Mouse (Mus musculus) liver, embryonic 15.5 days (tissue): ENCODE measurements around the gene Tmem150b. TPM values are rescaled to one million over a fixed set of nuclear protein-coding genes. Genes with fewer than 3 reads are reported as not detected.

ENCODE experiments used
- ATAC-seq: fragments of 200-750 bp; cut with Nextera tagmentation; 2 replicates; pipeline ENCODE4 v1.8.0; 2017; ENCODE audit warnings: moderate number of reproducible peaks, mild to moderate bottlenecking, moderate library complexity; ENCODE audit not compliant: insufficient read depth
- H3K27ac ChIP-seq: fragments of 300-500 bp; sonication (generic); replicated peaks from 2 replicates; pipeline ENCODE4 v1.5.1; 2015; ENCODE audit warnings: mild to moderate bottlenecking, inconsistent platforms
- H3K27me3 ChIP-seq: fragments of 300-500 bp; sonication (generic); 2 replicates; pipeline ENCODE4 v1.6.1; 2015; ENCODE audit warnings: mild to moderate bottlenecking, inconsistent platforms
- H3K36me3 ChIP-seq: fragments of 300-500 bp; sonication (generic); replicated peaks from 2 replicates; pipeline ENCODE4 v1.6.1; 2015; ENCODE audit warnings: moderate library complexity, mild to moderate bottlenecking, inconsistent platforms
- H3K4me1 ChIP-seq: fragments of 300-500 bp; sonication (generic); replicated peaks from 2 replicates; pipeline ENCODE4 v1.6.1; 2015; ENCODE audit warnings: inconsistent platforms
- H3K4me2 ChIP-seq: fragments of 300-500 bp; sonication (generic); 2 replicates; pipeline ENCODE4 v1.6.1; 2015; ENCODE audit warnings: moderate library complexity, mild to moderate bottlenecking, inconsistent platforms
- H3K4me3 ChIP-seq: fragments of 300-500 bp; sonication (generic); replicated peaks from 2 replicates; pipeline ENCODE4 v1.5.1; 2015; ENCODE audit warnings: mild to moderate bottlenecking, inconsistent platforms
- H3K9ac ChIP-seq: fragments of 300-500 bp; sonication (generic); 2 replicates; pipeline ENCODE4 v1.6.1; 2015; ENCODE audit warnings: moderate library complexity, mild to moderate bottlenecking, inconsistent platforms
- H3K9me3 ChIP-seq: fragments of 300-500 bp; sonication (generic); replicated peaks from 2 replicates; pipeline ENCODE4 v1.6.1; 2016; ENCODE audit warnings: inconsistent platforms
- WGBS: fragments of 180-500 bp; shearing (Covaris S2); methylation state at CpG from one replicate; pipeline ENCODE4 v1.1.7; 2015; ENCODE audit warnings: mixed read lengths; ENCODE audit not compliant: insufficient replicate concordance; 5-methylcytosine and 5-hydroxymethylcytosine counted together
- polyA plus RNA-seq: library from polyadenylated mRNA; unstranded; fragments of >200 nt; fragmentation: Nextera tagmentation; extraction: Ambion mirVana; gene quantifications from 2 replicates; pipeline ENCODE4 v1.2.1, GENCODE M21; 2015

The Tmem150b gene
- 0.14 and 0.37 TPM in 2 replicates for polyA plus RNA-seq

- H3K4me1 ChIP-seq: peaks cover 7% of the 10 kb centered on the region; the same call in 1 of the 2 replicates
- H3K4me3 ChIP-seq: peak within 1 kb of the TSS; percentile 39
- peak within 1 kb of the TSS; percentile 34; the same call in 1 of the 2 replicates for H3K27ac ChIP-seq
Measured at GRCm38 (mm10) chr7:4725169-4725568, at the start of gene Tmem150b. Gene Tmem150b, minus strand, starts transcription at chr7:4725249.

DNA sequence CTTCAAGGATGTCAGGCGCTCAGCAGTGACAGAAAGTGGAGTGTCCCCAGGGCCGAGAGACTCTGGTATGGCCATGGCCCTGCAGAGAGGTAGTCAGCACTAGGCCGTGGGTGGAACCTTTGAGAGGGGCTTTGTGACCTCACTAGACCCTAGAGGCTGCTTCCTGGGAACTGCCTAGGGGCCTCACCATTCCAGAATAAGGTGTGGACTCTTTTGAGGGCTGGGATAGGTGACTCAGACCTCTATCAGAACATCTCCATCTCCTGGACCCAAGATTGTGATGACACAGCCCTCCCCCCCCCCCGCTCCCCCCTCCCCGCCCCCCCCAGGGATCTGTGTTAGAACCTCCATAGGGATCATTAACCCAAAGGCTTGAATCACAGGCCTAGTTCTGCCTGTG is 46.2 kb upstream of the Tmem150b start, which contains the start of gene Fam71e2:
Gene Fam71e2 (minus strand): TSS at position 101 of the 400 bp plus-strand sequence.
- whole genome bisulfite sequencing: 53% methylated on average over 5 of the region's 5 CpGs

More at GRCm38 (mm10) chr7:4725169-4725568, at the start of gene Tmem150b:
- no peaks in the 10 kb centered on the region for H3K36me3 ChIP-seq
- H3K9me3 ChIP-seq: no peaks in the 10 kb centered on the region
- ATAC-seq: no peak
- no peak within 1 kb of the TSS for H3K9ac ChIP-seq
- no peaks in the 10 kb centered on the region for H3K27me3 ChIP-seq
- H3K4me2 ChIP-seq: peak within 1 kb of the TSS; percentile 57
- WGBS: 16% methylated on average over 7 of the region's 7 CpGs

DNA sequence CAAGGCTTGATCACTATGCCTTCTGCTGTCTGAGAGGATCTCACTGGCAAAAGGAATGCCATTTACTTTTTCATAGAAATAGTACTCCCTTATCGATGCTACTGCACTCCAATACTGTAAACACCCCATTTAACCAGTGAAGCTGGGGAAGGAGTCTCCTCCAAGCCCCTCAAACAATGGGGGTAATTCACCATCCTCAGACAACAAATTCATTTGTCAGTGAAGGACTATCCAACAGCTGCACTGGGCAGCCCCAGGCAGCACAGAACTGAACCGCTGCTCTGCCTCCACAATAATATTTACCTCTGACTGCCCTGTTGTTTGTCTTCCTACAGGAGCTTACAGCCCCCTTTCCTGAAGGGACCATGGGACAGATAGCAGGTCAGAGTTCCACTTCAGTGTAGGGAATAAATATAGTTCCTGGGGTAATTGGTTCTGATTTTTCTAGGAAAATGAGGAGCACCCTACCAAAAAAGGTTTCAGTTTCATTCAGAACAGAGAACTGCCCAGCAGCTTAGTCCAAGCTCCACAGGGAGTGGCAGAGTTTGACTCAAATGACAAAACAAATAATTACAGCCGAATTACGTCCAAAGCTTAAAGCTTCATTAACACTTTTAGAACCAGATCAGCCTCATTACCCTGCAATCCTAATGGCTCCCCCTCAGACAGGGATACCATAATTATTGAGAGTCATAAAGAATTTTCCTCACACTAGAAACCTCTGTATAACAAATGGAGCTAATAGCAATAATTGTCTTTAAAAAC is 40.1 kb upstream of the Tmem150b start:
- no peak overlapping the region for H3K27ac ChIP-seq
- H3K4me2 ChIP-seq: 0 out of 2 replicates have a peak overlapping the region, but pooled peaks have one; percentile 8
- no peaks in the 10 kb centered on the region for H3K36me3 ChIP-seq
- H3K9me3 ChIP-seq: no peaks in the 10 kb centered on the region
- no peak overlapping the region for H3K9ac ChIP-seq
- H3K27me3 ChIP-seq: peaks cover 38% of the 10 kb centered on the region
- no peak overlapping the region for H3K4me3 ChIP-seq
- no peaks in the 10 kb centered on the region for H3K4me1 ChIP-seq
- no peak for ATAC-seq
- WGBS: 21% methylated on average over 4 of the region's 4 CpGs

More for the DNA sequence above, 46.2 kb upstream of the Tmem150b start, which contains the start of gene Fam71e2:
- Histone ChIP-seq H3K36me3 (no peaks in the 10 kb centered on the region), H3K4me2 (no peak within 1 kb of the TSS), H3K27me3 (peaks cover 50% of the 10 kb centered on the region), H3K9me3 (no peaks in the 10 kb centered on the region), H3K4me1 (no peaks in the 10 kb centered on the region), H3K27ac (no peak within 1 kb of the TSS), H3K9ac (no peak within 1 kb of the TSS), H3K4me3 (no peak within 1 kb of the TSS)
- ATAC-seq: no peak

DNA sequence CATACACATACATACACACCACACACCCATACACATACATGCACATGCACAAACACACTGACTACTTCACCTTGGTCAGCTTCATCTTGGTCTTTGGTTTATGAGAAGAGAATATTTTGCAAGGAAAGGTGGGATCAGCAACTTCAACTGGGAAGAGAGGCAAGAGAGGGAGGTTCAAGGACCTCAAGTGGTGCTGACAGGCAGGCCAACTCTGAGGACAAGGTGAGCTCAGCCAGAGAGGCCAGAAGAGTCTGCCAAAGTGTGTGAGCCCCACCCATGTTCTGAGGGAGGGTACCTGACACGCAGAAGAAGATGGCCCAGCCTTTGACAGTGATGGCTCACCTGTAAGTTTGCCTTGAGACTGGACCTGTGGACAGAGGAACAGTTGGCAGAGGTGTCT is 34.6 kb upstream of the Tmem150b start:
- 41% methylated on average over 1 of the region's 1 CpGs for WGBS
- Histone ChIP-seq H3K9ac (no peak overlapping the region), H3K36me3 (no peaks in the 10 kb centered on the region), H3K4me2 (no peak overlapping the region), H3K27me3 (peaks cover 25% of the 10 kb centered on the region; the same call in 1 of the 2 replicates), H3K4me3 (no peak overlapping the region), H3K4me1 (no peaks in the 10 kb centered on the region), H3K9me3 (no peaks in the 10 kb centered on the region), H3K27ac (no peak overlapping the region)
- no peak for ATAC-seq

DNA sequence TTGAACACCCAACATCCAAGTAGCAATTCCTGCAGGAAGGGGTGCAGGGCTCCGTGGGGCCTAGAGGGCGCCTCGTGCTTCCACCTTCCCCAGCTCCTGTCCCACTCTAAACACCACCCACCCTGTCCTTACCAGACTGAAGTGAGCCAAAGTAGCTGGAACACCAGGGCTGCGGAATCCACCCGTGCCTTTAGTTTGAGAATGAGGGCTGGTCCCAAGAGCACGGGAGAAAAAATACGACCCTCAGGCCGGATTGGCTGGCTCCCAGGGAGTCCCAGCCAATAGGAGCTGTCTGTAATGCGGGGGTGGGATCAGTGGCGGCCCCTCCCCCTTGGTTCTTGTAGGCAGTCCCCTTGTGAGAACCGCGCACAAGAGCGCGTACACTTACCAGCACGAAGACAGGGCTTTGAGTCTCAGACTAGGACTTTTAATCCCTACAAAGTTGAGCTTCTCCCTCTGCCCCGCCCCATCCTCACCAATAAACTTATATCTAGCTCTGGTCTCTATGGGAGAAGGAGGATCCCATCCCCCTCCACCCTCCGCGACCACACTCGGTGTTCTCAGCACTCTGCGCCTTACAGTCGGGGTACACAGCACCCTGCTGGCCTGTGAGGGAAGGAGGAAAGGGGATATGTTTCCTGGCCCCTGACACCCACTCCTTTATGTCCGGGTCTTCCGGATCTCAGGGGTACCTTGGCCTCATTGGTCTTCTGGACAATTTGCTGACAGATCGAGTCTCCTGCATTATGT is 27.9 kb upstream of the Tmem150b start, which contains the start of gene Cox6b2:
Gene Cox6b2 (minus strand): TSS at position 274 of the 750 bp plus-strand sequence.
- H3K27ac ChIP-seq: peak within 1 kb of the TSS; percentile 88
- peak within 1 kb of the TSS; percentile 85 for H3K4me2 ChIP-seq
- H3K4me3 ChIP-seq: peak within 1 kb of the TSS; percentile 67
- H3K4me1 ChIP-seq: peaks cover 52% of the 10 kb centered on the region
- no peaks in the 10 kb centered on the region for H3K27me3 ChIP-seq
- peak; percentile 80 for ATAC-seq
- peaks cover 8% of the 10 kb centered on the region for H3K36me3 ChIP-seq
- peak within 1 kb of the TSS; percentile 64 for H3K9ac ChIP-seq
- WGBS: 3% methylated on average over 24 of the region's 24 CpGs
- no peaks in the 10 kb centered on the region for H3K9me3 ChIP-seq

DNA sequence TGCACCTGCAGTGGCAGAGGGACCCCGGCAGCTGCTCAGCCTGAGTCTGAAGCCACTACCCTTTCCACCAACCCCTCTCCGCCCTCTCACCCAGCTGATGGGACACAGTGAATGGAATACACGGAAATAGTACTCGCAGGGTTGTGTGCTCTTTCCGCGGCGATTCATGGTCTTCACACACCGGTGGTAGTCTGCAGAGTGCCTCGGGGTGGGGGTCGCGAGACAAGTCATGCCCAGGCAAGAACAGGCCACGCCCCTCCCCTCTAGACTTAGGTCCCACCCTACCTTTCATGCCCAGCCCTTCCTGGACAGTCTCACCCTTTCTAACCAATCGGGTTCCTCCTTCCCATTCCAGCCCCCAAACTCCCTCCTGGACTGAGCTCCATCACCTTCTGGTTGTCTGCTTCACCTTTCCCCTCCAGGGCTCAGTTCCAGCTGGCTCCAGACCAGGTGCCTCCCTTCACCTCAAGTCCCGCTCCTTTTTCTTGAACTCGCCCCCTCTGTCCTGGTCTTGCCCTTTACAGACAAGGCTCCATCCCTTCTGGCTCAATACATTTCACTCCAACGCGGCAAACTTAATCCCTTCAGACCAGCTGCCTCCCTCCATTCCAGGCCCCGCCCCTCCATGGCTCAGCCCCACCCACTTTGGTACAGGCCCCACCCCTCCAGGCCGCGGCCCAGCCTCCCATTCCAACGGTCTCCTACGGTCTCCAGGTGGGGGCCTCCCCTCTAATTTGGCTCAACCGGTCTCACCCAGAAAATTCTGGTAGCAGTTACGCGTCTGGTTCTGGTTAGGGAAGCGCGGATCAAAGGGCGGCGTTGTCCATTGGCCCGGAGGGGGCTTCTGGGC is 27.1 kb upstream of the Tmem150b start:
- Histone ChIP-seq H3K9ac (peak overlapping the region; percentile 64), H3K4me2 (peak overlapping the region; percentile 85), H3K36me3 (peaks cover 8% of the 10 kb centered on the region), H3K9me3 (no peaks in the 10 kb centered on the region), H3K4me1 (peaks cover 60% of the 10 kb centered on the region), H3K27me3 (no peaks in the 10 kb centered on the region), H3K27ac (peak overlapping the region; percentile 88), H3K4me3 (peak overlapping the region; percentile 67)
- ATAC-seq: peak; percentile 75
- 3% methylated on average over 30 of the region's 30 CpGs for WGBS

GRCm38 (mm10) chr7:4749169-4749568 is 24.1 kb upstream of the Tmem150b start:
- peak overlapping the region; percentile 93 for H3K27ac ChIP-seq
- peak; percentile 7 for ATAC-seq
- H3K4me2 ChIP-seq: peak overlapping the region; percentile 25; the same call in 1 of the 2 replicates
- H3K4me3 ChIP-seq: no peak overlapping the region
- H3K27me3 ChIP-seq: no peaks in the 10 kb centered on the region
- H3K9ac ChIP-seq: peak overlapping the region; percentile 2
- H3K36me3 ChIP-seq: peaks cover 33% of the 10 kb centered on the region
- WGBS: 33% methylated on average over 2 of the region's 2 CpGs
- peaks cover 91% of the 10 kb centered on the region for H3K4me1 ChIP-seq
- no peaks in the 10 kb centered on the region for H3K9me3 ChIP-seq

DNA sequence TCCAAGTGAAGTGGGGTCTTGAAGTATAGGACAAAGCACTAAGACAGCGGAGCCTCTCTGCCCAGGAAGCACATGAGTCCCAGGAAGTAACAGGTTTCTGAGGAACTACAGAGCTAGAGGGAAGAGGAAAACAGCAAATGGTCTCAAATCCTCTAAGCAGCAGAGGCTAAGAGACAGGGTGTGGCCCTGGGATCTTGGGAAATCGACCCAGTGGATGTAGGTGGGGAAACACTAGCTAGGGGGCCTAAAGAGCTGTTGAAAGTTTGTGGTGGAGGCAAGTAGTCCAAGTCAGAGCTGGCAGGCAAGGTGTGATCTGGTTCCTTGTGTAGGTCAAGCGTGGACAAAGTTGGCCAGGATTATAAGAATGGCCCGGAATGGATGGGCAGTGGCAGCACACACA is 23.3 kb upstream of the Tmem150b start:
- H3K27me3 ChIP-seq: no peaks in the 10 kb centered on the region
- H3K4me1 ChIP-seq: peaks cover 98% of the 10 kb centered on the region
- no peak overlapping the region for H3K4me3 ChIP-seq
- H3K9ac ChIP-seq: peak overlapping the region; percentile 47
- peak overlapping the region; percentile 93 for H3K27ac ChIP-seq
- WGBS: 64% methylated on average over 4 of the region's 4 CpGs
- H3K4me2 ChIP-seq: peak overlapping the region; percentile 56
- H3K36me3 ChIP-seq: peaks cover 40% of the 10 kb centered on the region
- no peak for ATAC-seq
- no peaks in the 10 kb centered on the region for H3K9me3 ChIP-seq

DNA sequence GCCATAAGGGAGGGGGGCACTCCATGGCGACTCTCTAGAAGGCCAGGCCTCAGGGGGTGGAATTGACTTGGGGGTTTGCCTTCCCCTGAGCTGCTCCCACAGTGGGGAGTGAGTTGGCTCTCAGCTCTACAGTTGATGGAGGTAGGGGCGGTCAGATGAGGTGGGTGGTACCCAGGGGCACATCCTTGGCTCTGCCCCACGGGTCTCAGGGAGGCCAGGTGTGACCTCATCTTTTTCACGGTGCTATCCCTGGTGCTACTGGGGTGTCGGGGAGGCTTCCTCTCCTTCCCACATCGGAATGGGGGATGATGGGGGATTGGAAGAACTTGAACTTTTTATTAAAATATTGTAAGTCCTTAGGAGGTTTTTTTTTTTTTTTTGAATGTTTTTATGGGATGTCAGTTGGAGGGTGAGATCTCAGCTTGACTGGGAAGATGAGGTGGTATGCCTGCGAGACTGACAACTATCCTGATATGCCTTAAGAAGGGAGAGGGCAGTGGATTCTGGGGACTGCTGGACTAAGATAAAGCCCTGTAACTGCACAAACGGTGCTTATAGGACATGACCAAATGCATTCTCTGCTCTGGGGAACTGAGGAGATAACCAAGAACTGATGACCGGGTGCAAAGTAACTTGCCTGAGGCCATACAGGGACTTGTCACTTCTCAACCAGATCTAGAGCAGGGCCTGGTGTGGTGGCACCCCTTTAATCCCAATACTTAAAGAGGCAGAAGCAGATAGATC is 22.3 kb upstream of the Tmem150b start:
- Histone ChIP-seq H3K9me3 (no peaks in the 10 kb centered on the region), H3K36me3 (peaks cover 50% of the 10 kb centered on the region), H3K4me3 (peak overlapping the region; percentile 10; the same call in 1 of the 2 replicates), H3K27ac (peak overlapping the region; percentile 93), H3K27me3 (no peaks in the 10 kb centered on the region), H3K9ac (peak overlapping the region; percentile 47), H3K4me2 (peak overlapping the region; percentile 56), H3K4me1 (peaks cover 98% of the 10 kb centered on the region)
- WGBS: 41% methylated on average over 9 of the region's 9 CpGs
- peak; percentile 75 for ATAC-seq
